Mouse (Mus musculus): ENCODE data around the gene Camsap1.
A peak's percentile ranks its signal among the peaks of the same experiment; 100 is the strongest.

Camsap1 gene

DNA sequence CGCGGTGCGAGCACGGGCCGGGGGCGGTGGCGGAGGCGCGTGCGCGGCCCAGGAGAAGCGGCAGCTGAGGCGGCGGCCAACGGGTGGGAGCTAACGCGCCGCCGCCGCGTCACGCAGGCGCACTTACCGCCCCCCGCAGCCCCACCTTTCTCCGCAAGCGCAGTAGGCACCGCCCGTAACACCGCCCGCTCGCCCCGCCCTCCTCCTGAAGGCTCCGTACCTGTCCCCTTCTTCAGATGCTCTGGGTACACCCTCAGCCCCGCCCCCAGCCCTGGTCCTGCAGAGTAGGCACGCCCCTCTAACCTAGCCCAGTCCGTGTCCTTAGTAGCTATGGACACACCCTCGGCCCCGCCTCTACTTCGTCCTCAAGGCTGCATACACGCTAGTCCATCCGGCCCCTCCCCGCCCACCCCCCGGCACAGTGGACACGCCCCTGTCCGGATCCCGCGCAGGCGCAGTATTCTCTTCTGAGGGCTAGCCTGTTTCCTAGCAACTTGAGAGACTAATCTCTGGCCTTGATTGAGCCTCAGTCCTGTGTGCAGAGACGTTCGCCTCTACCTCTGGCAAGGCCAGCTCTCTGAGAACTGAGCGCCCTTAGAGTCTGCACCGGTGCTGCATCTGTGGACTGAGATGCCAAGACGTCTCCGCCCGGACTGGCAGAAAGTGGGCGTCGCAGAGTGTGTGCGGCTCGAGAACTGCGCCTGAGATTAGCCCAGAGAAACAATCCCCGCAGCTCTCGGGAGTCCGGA, at the start of gene Camsap1:
Camsap1 (minus strand) TSS at position 124 of the 749 bp plus-strand sequence.
- DNase-seq (ENCODE audit: low spot score in 2 of 2) = peak; percentile 99 to 100

DNA sequence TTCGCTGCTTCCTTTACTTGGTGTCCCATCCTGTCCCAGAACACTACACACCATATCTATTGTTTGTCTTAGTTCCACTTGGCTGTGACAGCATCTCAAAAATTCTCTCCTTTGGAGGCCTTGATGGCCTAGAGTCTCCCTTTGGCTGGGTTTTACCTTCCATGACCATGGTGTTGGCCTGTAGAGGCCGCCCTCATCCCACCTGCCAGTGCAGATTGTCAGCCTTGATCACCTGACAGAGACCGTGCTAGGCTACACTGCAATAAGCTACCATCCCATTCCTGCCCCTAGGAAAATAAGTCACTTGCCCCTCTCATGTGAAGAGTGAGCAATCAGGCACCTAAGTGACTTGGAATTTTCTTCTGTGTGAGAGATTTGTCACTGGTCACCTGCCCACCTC, 47.2 kb upstream of the Camsap1 start:
- no peak for DNase-seq (ENCODE audit: low spot score in 2 of 2)

DNA sequence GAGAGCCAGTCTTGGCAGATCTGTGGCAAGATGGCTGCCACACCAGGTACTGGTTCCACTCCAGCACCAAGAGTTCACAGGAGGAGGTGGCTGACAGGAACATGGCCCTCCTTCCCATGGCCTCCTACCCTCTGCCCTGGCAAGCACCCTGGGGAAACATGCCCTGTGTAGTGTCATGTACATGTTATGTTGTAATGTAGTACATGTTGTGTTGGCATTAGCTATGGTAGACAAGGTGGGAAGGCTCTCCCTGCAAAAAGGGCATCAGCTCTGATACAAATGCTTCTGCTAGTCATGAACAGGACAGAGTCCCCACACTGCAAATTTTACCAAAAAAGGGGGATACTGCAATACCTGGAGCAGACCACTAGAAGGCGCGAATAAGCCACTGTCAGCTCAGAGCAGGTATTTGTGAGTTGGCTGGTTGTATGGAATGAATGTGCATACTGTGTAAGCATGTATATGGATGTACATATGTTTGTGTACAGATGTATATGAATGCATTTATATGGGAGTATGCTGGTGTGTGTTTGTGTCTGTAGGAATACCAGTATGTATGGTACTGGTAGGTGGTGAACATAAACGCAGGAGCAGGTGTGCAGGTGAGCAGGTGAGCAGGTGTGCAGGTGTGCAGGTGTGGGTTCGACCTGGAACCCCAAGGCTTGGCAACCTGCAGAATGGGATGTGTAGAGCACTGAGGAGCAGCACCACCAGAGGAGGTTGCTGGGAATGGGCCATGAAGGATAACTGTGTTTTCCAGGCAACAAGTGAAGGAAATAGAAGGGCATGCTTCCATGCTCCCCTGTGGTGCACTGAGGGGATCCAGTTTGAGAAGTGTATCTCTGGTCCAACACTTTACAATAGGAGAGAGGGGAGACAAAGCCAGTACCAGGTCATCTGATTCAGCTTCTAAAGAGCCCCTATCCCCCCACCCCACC, 41.3 kb upstream of the Camsap1 start:
- DNase-seq (ENCODE audit: low spot score in 2 of 2) = peak; percentile 53 to 72

DNA sequence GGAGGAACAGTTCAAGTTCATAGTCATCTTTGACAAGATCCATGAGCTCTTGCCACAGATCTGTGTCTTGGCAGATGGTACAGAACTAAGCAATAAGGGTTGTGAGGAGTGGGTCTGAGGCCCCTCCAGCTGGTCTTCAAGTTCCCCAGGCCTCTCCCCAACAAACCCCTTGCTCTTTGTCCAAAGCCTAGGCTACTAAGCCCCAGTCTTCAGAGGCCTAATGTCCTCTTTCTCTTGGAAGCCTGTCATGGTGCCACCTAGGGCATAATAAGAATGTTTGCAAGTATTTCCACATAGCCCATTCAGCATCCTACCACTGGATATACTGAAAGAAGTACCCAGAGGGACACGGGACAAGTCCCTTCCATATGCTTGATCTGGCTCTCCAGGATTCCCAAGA, 39.5 kb upstream of the Camsap1 start:
- DNase-seq (ENCODE audit: low spot score in 2 of 2) = no peak

DNA sequence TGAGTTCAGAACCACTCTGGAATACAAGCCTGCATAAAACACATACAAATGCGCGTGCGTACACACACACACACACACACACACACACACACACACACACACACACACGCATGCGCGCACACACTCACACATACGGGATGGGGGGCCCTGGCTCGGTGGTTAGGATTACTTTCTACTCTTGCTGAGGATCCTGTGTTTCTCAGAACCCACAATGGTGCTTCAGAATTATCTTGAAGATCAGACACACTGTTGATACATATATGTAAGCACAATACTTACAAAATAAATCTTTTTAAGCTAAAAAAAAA, 39.1 kb upstream of the Camsap1 start:
- peak; percentile 30 to 51 for DNase-seq (ENCODE audit: low spot score in 2 of 2)

DNA sequence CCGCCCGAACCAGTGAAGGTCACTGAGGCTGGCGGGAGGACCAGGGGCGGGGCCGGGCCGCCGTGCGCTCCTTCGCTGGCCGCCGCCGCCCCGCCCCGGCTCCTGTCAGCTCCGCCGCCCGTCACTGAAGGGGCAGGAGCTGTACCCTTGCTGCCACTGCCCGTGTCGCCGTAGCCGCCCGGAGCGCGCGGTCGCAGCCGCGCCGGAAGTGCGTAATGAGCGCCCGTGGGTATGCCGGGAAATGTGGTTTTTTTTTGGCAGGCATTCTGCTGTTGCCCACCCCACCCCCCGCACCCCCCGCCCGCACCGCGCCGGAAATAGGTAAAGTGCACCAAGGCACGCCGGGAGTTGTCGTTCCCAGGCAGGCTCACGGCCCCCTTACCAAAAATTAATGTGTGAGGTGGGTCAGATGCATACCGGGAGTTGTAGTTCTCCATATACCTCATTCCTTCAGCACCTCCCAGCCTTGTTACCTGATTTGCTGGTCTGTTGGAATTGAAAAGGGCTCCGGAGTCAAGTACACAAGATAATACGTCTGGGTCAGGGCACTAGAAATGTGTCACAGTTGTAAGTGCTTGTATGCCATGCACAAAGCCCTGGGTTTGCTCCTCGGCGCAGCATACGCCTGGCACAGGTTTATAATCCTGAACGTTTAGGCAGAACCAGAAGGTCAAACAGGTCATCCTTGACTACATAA, 38.6 kb upstream of the Camsap1 start, which contains the start of gene Ubac1:
Ubac1 (minus strand) TSS at position 187 of the 697 bp plus-strand sequence.
- peak; percentile 94 to 95 for DNase-seq (ENCODE audit: low spot score in 2 of 2)

DNA sequence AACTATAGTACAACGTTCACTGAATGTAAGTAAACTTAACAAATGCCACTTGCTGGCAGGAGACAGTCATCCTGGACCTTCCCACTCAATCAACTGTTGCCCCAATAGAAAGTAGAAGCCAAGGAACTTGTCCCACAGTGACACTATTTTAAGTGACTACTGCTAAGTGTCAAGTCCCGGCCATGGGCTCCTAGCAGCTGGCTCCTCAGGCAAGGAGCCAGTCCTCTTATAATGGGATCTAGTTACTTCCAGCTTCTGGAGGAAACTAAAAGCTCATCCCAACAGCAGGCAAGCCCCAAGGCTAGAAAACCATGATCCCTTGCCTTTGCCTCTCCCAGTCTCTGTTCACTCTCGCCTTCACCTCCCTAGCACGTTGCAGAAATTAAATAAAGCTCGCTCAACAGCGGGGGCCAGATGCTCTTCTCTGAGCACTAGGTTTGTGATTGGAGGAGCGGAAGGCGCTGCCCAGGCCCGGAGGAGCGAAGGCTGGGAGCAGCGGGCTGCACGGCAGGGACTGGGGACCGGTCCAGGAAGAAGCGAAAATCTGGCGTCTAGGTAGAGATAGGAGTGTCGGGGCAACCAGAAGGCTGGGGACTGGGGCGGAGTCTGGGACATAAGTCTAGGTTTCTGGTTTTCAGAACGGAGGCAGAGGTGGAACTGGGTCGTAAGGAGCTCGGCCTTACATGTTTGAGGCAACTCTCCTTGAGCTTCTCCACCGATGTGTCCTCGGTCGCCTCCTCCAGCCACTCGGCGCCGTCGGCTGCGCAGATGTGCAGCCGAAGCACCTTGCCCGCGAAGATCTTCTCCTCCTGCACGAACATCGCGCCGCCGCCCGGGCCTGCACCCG, 37.9 kb upstream of the Camsap1 start:
- DNase-seq (ENCODE audit: low spot score in 2 of 2) = peak; percentile 65 to 69

DNA sequence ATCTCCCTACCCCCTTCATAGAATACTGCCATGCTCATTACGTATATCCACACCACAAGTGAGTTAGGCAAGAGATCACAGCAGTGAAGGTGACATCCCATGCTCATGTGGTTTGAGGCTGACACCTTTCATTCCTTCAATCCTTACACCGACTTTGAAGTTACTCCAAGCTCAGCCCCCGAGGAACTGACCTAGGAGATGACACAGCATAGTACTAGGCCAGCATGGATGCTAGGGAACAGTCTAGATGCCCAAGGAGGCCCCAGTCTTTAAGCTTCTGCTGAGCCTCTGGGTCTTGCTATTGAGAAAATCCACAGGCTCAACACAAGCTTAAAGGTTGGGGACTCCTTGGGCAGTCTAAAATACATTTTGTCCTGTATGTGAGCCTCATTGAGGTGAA, 36.8 kb upstream of the Camsap1 start:
- DNase-seq (ENCODE audit: low spot score in 2 of 2) = no peak

DNA sequence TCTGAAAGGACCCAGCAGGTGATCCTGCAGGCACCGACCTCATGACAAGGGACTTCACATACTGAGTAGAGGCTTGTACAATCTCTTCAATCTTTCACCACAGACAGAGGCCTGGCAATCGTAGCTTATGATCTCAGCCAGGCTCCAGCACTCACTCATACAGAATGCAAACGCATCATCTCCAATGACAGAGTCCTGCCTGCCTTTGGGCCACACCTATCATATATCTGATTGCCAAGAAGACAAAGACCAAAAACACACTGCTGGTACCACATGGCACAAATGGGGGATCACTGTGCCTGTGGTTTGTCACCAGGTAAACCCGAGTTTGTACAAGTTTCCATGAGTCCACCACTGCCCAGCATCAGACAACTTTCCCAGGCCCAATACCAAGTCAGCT, 34.2 kb upstream of the Camsap1 start:
- no peak for DNase-seq (ENCODE audit: low spot score in 2 of 2)

DNA sequence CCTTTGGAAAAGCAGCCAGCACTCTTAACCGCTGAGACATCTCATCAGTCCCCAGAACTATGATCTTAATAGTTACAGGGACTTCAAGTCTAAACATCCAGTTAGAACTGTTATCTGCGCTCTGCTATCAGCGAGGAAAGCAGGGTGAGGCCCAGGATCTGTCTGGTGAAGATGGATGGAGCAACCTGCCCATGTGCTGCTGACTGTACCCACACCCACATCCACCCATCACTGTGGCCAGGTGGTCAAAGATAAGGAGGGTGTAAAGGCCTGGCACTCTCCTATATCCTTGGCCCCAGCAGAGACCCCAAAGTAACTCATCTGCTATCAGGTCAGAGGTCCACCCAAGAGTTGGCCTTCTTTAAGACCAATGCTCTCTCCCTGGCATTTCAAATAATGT, 30.6 kb upstream of the Camsap1 start:
- no peak for DNase-seq (ENCODE audit: low spot score in 2 of 2)

DNA sequence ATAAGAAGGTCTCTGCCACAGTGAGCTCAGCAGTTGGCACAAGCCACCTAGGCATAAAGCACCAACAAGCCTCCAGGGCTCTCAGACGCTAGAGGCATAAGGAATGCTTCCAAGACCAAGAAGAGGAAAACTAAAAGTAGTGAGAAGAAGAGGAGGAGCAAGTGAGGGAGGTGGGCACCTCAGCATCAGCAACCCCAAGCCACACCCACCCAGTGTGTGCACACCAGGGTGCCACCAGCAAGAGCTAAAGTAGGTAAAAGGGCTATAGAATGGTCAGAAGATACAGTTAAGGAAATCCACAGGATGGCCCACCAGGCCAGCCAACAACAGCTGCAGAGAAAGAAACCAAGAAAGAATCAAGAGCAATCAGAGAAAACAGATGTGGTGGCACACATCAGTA, 28.3 kb upstream of the Camsap1 start:
- DNase-seq (ENCODE audit: low spot score in 2 of 2) = no peak

DNA sequence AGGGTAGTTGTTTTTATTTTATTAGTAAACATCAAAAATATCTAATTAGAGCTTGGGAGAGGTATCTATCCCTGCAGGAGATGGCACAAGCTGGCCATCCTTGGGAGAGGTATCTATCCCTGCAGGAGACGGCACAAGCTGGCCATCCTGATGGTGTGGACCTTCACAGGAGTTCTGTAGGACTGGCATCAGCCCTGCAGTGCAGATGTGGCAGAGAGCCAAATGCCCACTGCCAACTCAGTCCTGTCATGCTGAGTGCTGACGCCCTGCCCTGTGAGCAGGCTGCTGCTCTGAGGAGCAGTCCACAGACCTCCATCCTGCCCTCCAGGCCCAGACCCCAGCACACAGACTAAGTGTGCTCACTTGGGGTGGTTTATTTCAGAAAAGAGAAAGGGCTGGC, 18.9 kb upstream of the Camsap1 start:
- DNase-seq (ENCODE audit: low spot score in 2 of 2) = peak in 1 of 2 experiments; percentile 40

DNA sequence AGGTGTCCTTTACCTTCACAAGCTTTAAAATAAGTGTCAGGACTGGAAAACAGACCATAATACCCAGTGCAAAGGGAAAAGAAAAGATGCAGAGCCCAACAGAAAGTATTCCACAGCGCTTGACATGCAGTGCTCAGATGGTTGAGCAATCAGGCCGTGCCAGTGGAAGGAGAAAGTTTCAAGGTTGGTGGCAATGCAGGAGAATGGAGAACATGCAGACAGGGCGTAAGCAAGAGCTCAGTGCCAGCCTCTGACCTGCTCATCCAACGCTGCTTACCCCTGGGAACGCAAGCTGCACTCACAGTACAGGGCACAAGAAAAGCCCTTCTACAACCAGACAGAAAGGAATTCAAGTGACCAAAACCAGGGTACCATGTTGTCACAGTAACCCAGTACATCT, 18.1 kb upstream of the Camsap1 start:
- no peak for DNase-seq (ENCODE audit: low spot score in 2 of 2)

DNA sequence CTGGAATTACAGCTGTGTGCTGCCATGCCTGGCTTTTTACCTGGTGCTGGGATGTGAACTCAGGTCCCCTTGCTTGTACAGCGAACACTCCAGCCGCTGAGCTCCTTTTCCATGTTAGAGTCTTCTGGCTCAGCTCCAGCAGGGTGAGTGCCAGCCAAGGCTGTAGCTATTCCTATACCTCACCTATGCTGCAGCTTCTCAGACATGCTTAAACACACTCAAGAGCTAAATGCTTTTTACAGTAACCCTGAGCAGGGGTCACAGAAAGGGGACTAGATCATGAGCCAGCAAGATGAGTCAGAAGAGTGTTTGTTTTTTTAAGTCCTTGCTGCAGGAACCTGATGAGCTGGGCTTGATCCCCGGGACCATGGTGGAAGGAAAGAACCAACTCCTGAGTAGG, 14.6 kb upstream of the Camsap1 start:
- DNase-seq (ENCODE audit: low spot score in 2 of 2) = peak in 1 of 2 experiments; percentile 22

DNA sequence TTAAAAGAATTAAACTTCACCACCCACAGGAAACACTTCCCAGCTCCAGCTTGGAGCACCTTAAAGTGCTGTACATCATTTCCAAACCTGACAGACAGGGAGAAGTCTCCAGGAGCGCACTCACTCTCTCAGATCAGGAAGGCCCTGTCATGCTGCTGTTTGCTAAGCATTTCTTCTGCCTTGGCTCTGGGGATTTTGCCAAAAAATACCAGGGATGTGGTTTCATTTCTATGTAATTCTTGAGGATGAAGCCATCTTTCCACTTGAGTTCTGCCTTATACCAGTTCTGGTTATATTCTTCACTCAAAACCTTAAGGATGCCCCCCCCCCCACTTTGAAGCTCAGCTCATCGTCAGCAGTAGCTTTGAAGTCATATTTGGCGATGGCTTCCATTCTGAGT, 11.7 kb upstream of the Camsap1 start:
- DNase-seq (ENCODE audit: low spot score in 2 of 2) = no peak

DNA sequence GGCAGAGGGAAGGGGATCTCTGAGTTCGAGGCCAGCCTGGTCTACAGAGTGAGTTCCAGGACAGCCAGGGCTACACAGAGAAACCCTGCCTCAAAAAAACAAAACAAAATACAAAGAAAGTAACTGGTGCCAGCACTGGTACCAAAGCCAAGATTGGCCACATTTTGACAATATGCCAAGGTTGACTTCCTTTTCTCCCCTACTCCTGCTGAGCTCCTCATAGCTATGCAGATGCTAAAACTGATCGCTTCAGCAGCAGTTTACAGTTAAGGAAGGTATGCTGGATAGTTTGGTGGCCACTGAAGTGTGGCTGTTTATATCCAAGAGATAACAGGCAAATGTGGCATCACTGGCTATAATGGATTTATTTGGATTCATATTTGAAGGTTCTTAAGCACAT, 9.2 kb upstream of the Camsap1 start:
- DNase-seq (ENCODE audit: low spot score in 2 of 2) = no peak

DNA sequence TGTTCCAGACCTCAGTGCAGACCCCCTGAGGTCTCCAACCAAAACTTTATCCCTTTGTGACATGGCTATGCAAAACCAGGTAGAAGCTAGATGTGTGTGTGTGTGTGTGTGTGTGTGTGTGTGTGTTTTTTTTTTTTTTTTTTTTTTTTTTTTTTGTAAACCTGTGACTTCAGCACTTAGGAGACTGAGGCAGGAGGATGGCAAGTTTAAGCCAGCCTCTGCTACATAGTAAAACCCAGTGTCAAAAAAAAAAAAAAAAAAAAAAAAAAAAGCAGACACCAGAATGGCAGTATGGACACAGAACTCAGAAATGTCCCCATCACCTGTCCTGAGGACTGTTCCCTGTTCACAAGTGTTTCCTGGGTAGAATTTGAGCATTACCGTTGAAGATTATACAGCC, 6.6 kb upstream of the Camsap1 start:
- DNase-seq (ENCODE audit: low spot score in 2 of 2) = no peak

DNA sequence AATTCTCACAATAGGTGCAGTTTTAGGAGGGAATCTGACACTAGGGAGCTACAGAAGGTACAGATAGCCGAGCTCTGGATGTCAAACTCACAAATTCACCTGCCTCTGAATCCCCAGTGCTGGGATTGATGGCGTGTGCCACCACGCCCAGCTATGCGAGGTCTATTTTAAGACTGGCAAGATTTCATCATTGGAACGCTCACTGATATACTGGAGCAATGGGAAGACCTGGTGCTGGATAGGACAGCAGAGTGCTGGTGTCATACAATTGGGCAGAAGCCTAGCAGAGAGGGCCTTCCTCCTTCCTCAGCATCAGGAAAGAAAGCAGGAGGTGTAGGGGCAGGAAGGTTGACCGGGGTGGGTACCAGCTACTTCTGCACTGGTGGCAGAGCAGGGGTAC, 4.7 kb upstream of the Camsap1 start:
- no peak for DNase-seq (ENCODE audit: low spot score in 2 of 2)

DNA sequence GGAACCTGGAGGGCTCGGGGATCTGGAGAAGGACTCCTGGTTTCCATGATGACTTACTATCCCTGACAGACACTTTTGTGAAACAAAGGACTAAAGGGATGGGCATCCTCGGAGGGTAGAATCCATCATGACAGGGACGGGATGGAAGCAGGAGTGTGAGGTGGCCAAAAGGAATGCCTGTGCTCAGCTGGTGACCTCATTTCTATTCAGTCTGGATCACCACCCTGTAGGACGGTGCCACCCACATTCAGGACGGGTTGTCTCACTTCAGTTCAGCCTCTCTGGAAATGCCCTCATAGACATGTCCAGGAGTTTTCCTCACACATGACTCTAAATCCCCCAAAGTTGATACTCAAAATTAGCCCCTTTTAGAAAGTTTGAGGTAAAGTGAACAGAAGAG, 3.5 kb upstream of the Camsap1 start:
- no peak for DNase-seq (ENCODE audit: low spot score in 2 of 2)

DNA sequence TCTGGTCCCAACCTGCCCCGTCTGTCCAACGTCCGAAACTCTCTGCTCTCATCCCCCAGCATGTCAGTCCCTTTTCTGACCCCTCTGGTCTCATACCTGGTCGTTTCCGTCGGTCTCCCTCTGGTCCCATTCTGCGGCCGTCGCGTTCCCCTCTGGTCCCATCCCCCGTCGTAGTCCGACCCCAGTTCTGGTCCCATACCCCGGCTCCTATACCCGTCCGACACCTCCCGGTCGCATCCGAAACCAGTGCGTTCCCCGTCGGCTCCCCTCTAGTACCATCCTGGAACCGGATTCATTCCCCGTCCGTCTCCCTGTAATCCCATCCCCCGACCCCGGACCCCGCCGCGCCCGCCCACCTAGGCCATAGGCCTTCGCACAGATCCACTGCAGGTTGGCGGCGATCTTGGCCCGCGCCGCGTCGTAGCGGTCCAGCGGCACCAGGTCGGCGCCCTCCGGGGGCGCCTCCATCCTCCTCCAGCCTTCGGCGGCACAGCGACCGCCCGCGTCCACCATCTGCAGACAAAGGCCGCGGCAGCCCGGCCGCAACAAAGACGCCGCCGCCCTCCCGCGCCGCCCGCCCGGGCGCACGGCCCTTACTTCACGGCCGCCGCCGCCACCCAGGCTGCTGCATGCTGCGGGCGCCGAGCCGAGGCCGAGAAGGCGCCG, 523 bp downstream of the Camsap1 start:
- peak; percentile 48 to 57 for DNase-seq (ENCODE audit: low spot score in 2 of 2)

DNA sequence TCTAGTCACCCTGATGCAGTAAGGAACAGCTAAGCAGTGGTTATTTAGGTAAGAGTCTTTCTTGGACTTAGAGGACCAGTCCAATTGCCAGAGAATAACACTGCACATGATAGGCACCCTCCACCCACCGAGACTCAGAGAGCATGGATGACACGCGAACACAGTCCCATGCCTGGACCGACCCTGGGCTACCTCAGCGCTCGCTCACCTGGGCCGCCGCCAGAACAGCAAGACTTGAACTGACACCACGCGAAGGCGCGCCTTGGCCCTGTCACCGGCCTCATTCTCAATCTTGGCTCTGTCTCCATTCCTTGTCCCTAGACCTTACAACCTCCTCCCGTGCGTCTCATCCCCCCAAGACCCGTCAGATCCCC, 1.0 kb downstream of the Camsap1 start:
- DNase-seq (ENCODE audit: low spot score in 2 of 2) = peak; percentile 76 to 78
